Mouse (Mus musculus) liver, postnatal 0 days (tissue): ENCODE results near the gene Arl5b.
A peak's percentile ranks its signal among the peaks of the same experiment; 100 is the strongest.

ENCODE experiments used
- CTCF ChIP-seq: sonication (generic); IDR thresholded peaks from 2 replicates; pipeline ENCODE4 v1.5.1; 2016; ENCODE audit warnings: antibody characterized with exemption, low read depth
- EP300 ChIP-seq: IDR thresholded peaks from 2 replicates; pipeline ENCODE4 v1.6.1; 2016; ENCODE audit warnings: antibody characterized with exemption, low read depth, mild to moderate bottlenecking

GRCm38 (mm10) chr2:15121217-15121680 is 72.1 kb downstream of the Arl5b start:
- TF ChIP-seq EP300 (peak; percentile 92), CTCF (no peak)
